In the genomic region with DNA sequence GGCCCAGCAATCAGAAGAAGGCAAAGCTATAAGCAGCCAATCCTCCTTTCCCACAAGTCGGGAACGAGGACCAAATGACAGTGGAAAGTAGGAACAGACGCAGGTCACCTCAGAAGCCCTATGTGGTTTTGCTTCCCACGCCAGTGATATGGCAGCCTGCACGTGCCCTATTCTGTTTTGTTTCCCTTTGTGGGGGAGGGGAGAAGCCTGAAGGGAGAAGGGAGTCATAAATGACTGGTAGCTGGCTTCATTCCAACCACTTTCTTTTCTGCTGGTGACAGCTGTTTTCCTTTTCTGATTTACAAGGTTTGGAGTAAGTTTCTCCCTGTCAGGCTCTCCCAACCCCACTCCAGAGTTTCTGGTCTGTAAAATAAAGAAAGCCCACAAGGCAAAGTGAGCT, we compare ENCODE assay signal across 9 mouse cellular contexts. TPM values are rescaled to one million over a fixed set of nuclear protein-coding genes. Genes with fewer than 3 reads are reported as not detected.
A peak's percentile ranks its signal among the peaks of the same experiment; 100 is the strongest.
DNase-seq lines count a peak whose midpoint lies in the region; ATAC-seq and TF ChIP-seq lines count a peak whose summit lies in the region.
"Had no signal": no experiment of that assay in that cellular context is flagged by ENCODE, and none has a peak within 500 bp of the region (broad histone marks: within the 10 kb centered on the region; RNA-seq: fewer than 3 reads in every experiment).

No protein-coding gene starts in this region.

- DNase-seq in layer of hippocampus, adult 2 months (ENCODE audit: low spot score in 2 of 2): no peak
- DNase-seq in layer of hippocampus, postnatal 14 days (ENCODE audit: low spot score in 2 of 2): no peak
- peak; percentile 56 for DNase-seq in lung, postnatal 36 days
- no peak for DNase-seq in cerebellum, adult 11-12 months
- no peak for DNase-seq in right cerebral cortex, postnatal 10 days (ENCODE audit: low spot score in 2 of 2)
- no peak for DNase-seq in natural killer cell, adult 2 months (ENCODE audit: low spot score in 2 of 2)
- DNase-seq: thymus, postnatal 36 days had no signal

- no peaks in the 10 kb centered on the region for H3K27me3 ChIP-seq in embryonic facial prominence, embryonic 15.5 days
- no peaks in the 10 kb centered on the region for H3K27me3 ChIP-seq in intestine, embryonic 15.5 days (replicated peaks)

- no peaks in the 10 kb centered on the region for H3K9me3 ChIP-seq in embryonic facial prominence, embryonic 15.5 days (replicated peaks)
- H3K9me3 ChIP-seq in intestine, embryonic 15.5 days: no peaks in the 10 kb centered on the region

- no peak for TF ChIP-seq CTCF in layer of hippocampus, adult 2 months (conservative IDR thresholded peaks at IDR 0.05)

- no peak for ATAC-seq in embryonic facial prominence, embryonic 15.5 days (ENCODE audit: insufficient number of reproducible peaks, low FRiP score, low TSS enrichment, low read depth)
- 0 out of 2 replicates have a peak, but pooled peaks have one; percentile 30 for ATAC-seq in intestine, embryonic 15.5 days

- 24% methylated on average over 5 of the region's 5 CpGs for WGBS in embryonic facial prominence, embryonic 15.5 days
- WGBS in intestine, embryonic 15.5 days: 16% methylated on average over 5 of the region's 5 CpGs

- no peak overlapping the region for H3K9ac ChIP-seq in embryonic facial prominence, embryonic 15.5 days
- H3K9ac ChIP-seq in intestine, embryonic 15.5 days: no peak overlapping the region

- H3K27ac ChIP-seq in layer of hippocampus, adult 2 months: peak overlapping the region; percentile 12; the same call in 1 of the 2 replicates
- peak overlapping the region; percentile 31 for H3K27ac ChIP-seq in embryonic facial prominence, embryonic 15.5 days (replicated peaks)
- H3K27ac ChIP-seq in intestine, embryonic 15.5 days: 0 out of 2 replicates have a peak overlapping the region, but pooled peaks have one; percentile 28

- peaks cover 21% of the 10 kb centered on the region for H3K4me1 ChIP-seq in embryonic facial prominence, embryonic 15.5 days
- peaks cover 33% of the 10 kb centered on the region for H3K4me1 ChIP-seq in intestine, embryonic 15.5 days (replicated peaks)

- no peak overlapping the region for H3K4me2 ChIP-seq in embryonic facial prominence, embryonic 15.5 days (replicated peaks)
- no peak overlapping the region for H3K4me2 ChIP-seq in intestine, embryonic 15.5 days (replicated peaks)

- peaks cover 100% of the 10 kb centered on the region for H3K36me3 ChIP-seq in embryonic facial prominence, embryonic 15.5 days
- peaks cover 81% of the 10 kb centered on the region for H3K36me3 ChIP-seq in intestine, embryonic 15.5 days

- H3K4me3 ChIP-seq in layer of hippocampus, adult 2 months: no peak overlapping the region
- no peak overlapping the region for H3K4me3 ChIP-seq in embryonic facial prominence, embryonic 15.5 days (replicated peaks)
- H3K4me3 ChIP-seq in intestine, embryonic 15.5 days (replicated peaks): no peak overlapping the region

RNA-seq across cellular contexts. Expression of gene Pigv, which starts 17.8 kb away (rescaled TPM):
- total RNA-seq in layer of hippocampus, adult 2 months (2021): 1 to 10 TPM; 9.1 to 9.7 TPM
- total RNA-seq in layer of hippocampus, postnatal 14 days (2021): 1 to 10 TPM; 6.8 to 9.1 TPM
- polyA plus RNA-seq in embryonic facial prominence, embryonic 15.5 days (2015; fragmentation: Nextera tagmentation; extraction: Ambion mirVana): 16.2 and 17.6 TPM in 2 replicates
- 16.9 and 17.7 TPM in 2 replicates for polyA plus RNA-seq in intestine, embryonic 15.5 days (2015; fragmentation: Nextera tagmentation; extraction: Ambion mirVana)

RNA-seq across cellular contexts. Expression of gene Zdhhc18, which starts 40.3 kb away (rescaled TPM):
- 10 to 100 TPM; 37.1 to 38.0 TPM for total RNA-seq in layer of hippocampus, adult 2 months (2021)
- total RNA-seq in layer of hippocampus, postnatal 14 days (2021): 10 to 100 TPM; 30.0 to 36.7 TPM
- 4.6 and 5.4 TPM in 2 replicates for polyA plus RNA-seq in embryonic facial prominence, embryonic 15.5 days (2015; fragmentation: Nextera tagmentation; extraction: Ambion mirVana)
- 2.0 and 4.1 TPM in 2 replicates for polyA plus RNA-seq in intestine, embryonic 15.5 days (2015; fragmentation: Nextera tagmentation; extraction: Ambion mirVana)
